Mouse (Mus musculus) olfactory bulb, adult 2 months (tissue): ENCODE data around the gene Mtmr3.

Source experiments
- CTCF ChIP-seq: fragments of 200-500 bp; IDR thresholded peaks from 2 replicates; pipeline ENCODE4 v1.5.1; 2012; ENCODE audit warnings: low read depth, mild to moderate bottlenecking, low read length, moderate library complexity; ENCODE audit not compliant: insufficient read depth
- POLR2A ChIP-seq: fragments of 200-500 bp; IDR thresholded peaks from 2 replicates; pipeline ENCODE4 v1.6.1; 2012; ENCODE audit warnings: mild to moderate bottlenecking, low read depth, low read length, moderate library complexity; ENCODE audit not compliant: insufficient read depth

DNA sequence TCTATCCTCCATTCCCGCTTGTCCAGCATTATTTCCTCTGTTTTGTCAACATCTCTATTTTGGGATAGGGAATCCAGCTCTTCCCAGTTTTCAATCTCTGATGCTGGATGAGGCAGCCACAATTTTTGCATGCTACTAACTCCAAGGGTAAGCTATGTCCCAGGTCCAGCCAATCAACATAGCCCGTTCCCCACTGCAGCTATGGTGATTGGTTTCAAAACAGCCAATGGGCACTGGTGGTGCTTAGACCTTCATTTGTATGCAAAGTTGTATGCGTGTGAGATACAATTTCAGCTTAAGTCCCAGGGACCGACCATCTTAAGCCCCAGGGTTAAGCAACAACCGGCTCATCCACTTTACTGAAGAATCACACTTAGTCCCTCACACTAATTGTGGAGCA lies 28.3 kb upstream of the Mtmr3 start:
- no peak for TF ChIP-seq CTCF
- no peak for TF ChIP-seq POLR2A
